Mouse (Mus musculus) heart, embryonic 15.5 days (tissue): ENCODE results near the gene Gm5788. TPM values are rescaled to one million over a fixed set of nuclear protein-coding genes. Genes with fewer than 3 reads are reported as not detected.
"Not testable (repeated sequence)": the region's sequence is repeated elsewhere in the genome, so short reads cannot be mapped to it uniquely, and the experiment has no call there.

Experiments used
- ATAC-seq: fragments of 200-750 bp; cut with Nextera tagmentation; replicated peaks from 2 replicates; pipeline ENCODE4 v1.8.0; 2017; ENCODE audit warnings: low read depth, moderate TSS enrichment; ENCODE audit not compliant: insufficient number of reproducible peaks, insufficient read depth, low FRiP score
- H3K27ac ChIP-seq: fragments of 300-500 bp; sonication (generic); 2 replicates; pipeline ENCODE4 v1.5.1; 2015; ENCODE audit warnings: mild to moderate bottlenecking, inconsistent platforms
- H3K27me3 ChIP-seq: fragments of 300-500 bp; sonication (generic); 2 replicates; pipeline ENCODE4 v1.6.1; 2015; ENCODE audit warnings: inconsistent platforms
- H3K36me3 ChIP-seq: fragments of 300-500 bp; sonication (generic); 2 replicates; pipeline ENCODE4 v1.6.1; 2015; ENCODE audit warnings: mild to moderate bottlenecking, inconsistent platforms
- H3K4me1 ChIP-seq: fragments of 300-500 bp; sonication (generic); replicated peaks from 2 replicates; pipeline ENCODE4 v1.6.1; 2015; ENCODE audit warnings: inconsistent platforms
- H3K4me2 ChIP-seq: fragments of 300-500 bp; sonication (generic); 2 replicates; pipeline ENCODE4 v1.6.1; 2015; ENCODE audit warnings: inconsistent platforms, mild to moderate bottlenecking, moderate library complexity
- H3K4me3 ChIP-seq: fragments of 300-500 bp; sonication (generic); 2 replicates; pipeline ENCODE4 v1.5.1; 2015; ENCODE audit warnings: mild to moderate bottlenecking, inconsistent platforms
- H3K9ac ChIP-seq: fragments of 300-500 bp; sonication (generic); 2 replicates; pipeline ENCODE4 v1.6.1; 2015; ENCODE audit warnings: mild to moderate bottlenecking, inconsistent platforms
- H3K9me3 ChIP-seq: fragments of 300-500 bp; sonication (generic); replicated peaks from 2 replicates; pipeline ENCODE4 v1.6.1; 2016; ENCODE audit warnings: inconsistent platforms
- WGBS: fragments of 180-500 bp; shearing (Covaris S2); methylation state at CpG from one replicate; pipeline ENCODE4 v1.1.7; 2015; ENCODE audit warnings: mixed read lengths; 5-methylcytosine and 5-hydroxymethylcytosine counted together
- polyA plus RNA-seq: library from polyadenylated mRNA; unstranded; fragments of >200 nt; fragmentation: Nextera tagmentation; extraction: Ambion mirVana; gene quantifications from 2 replicates; pipeline ENCODE4 v1.2.1, GENCODE M21; 2015

Gene Gm5788
- not detected in 2 replicates for polyA plus RNA-seq

- WGBS = 79% methylated on average over 3 of the region's 3 CpGs
- ATAC-seq, H3K27ac ChIP-seq, H3K4me3 ChIP-seq, H3K4me2 ChIP-seq, H3K27me3 ChIP-seq, H3K4me1 ChIP-seq, H3K9ac ChIP-seq, H3K9me3 ChIP-seq, H3K36me3 ChIP-seq: not testable (repeated sequence)
Observed at GRCm38 (mm10) chr12:87494421-87494820, at the start of gene Gm5788. Gm5788 (plus strand) TSS chr12:87494721.

GRCm38 (mm10) chr12:87449456-87449855 lies 45.1 kb upstream of the Gm5788 start:
- ATAC-seq = no peak
- WGBS = 87% methylated on average over 9 of the region's 9 CpGs
- no peak overlapping the region for H3K9ac ChIP-seq
- no peak overlapping the region for H3K4me3 ChIP-seq
- no peaks in the 10 kb centered on the region for H3K27me3 ChIP-seq
- no peaks in the 10 kb centered on the region for H3K9me3 ChIP-seq
- peaks cover 79% of the 10 kb centered on the region for H3K36me3 ChIP-seq
- peaks cover 5% of the 10 kb centered on the region; the same call in 1 of the 2 replicates for H3K4me1 ChIP-seq
- no peak overlapping the region for H3K27ac ChIP-seq
- H3K4me2 ChIP-seq = no peak overlapping the region

GRCm38 (mm10) chr12:87464678-87465297 lies 29.7 kb upstream of the Gm5788 start:
- H3K4me1 ChIP-seq = no peaks in the 10 kb centered on the region
- 79% methylated on average over 6 of the region's 6 CpGs for WGBS
- H3K4me2 ChIP-seq = no peak overlapping the region
- peaks cover 72% of the 10 kb centered on the region for H3K36me3 ChIP-seq
- no peak for ATAC-seq
- H3K4me3 ChIP-seq = no peak overlapping the region
- no peak overlapping the region for H3K9ac ChIP-seq
- no peaks in the 10 kb centered on the region for H3K9me3 ChIP-seq
- H3K27me3 ChIP-seq = no peaks in the 10 kb centered on the region
- no peak overlapping the region for H3K27ac ChIP-seq

GRCm38 (mm10) chr12:87470263-87471136 lies 24.0 kb upstream of the Gm5788 start:
- Histone ChIP-seq H3K4me3 (peak overlapping the region; percentile 77), H3K27ac (no peak overlapping the region), H3K36me3 (peaks cover 21% of the 10 kb centered on the region), H3K9me3 (no peaks in the 10 kb centered on the region), H3K27me3 (no peaks in the 10 kb centered on the region), H3K9ac (0 out of 2 replicates have a peak overlapping the region, but pooled peaks have one; percentile 89), H3K4me2 (peak overlapping the region; percentile 74), H3K4me1 (peaks cover 10% of the 10 kb centered on the region)
- no peak for ATAC-seq
- WGBS = 55% methylated on average over 7 of the region's 7 CpGs

- under 1% methylated on average over 19 of the region's 19 CpGs for WGBS
- Histone ChIP-seq H3K9me3 (no peaks in the 10 kb centered on the region), H3K4me1 (peaks cover 10% of the 10 kb centered on the region), H3K36me3 (peaks cover 16% of the 10 kb centered on the region), H3K4me2 (peak overlapping the region; percentile 74), H3K4me3 (peak overlapping the region; percentile 77), H3K27me3 (no peaks in the 10 kb centered on the region), H3K9ac (peak overlapping the region; percentile 89), H3K27ac (peak overlapping the region; percentile 83)
- ATAC-seq = no peak
Observed at GRCm38 (mm10) chr12:87471421-87471963, 23.0 kb upstream of the Gm5788 start.

GRCm38 (mm10) chr12:87471964-87472786 lies 22.3 kb upstream of the Gm5788 start, which contains the start of gene Snw1:
Snw1 (minus strand) TSS chr12:87472274.
- no peaks in the 10 kb centered on the region for H3K27me3 ChIP-seq
- peaks cover 14% of the 10 kb centered on the region for H3K36me3 ChIP-seq
- 3% methylated on average over 45 of the region's 45 CpGs for WGBS
- H3K27ac ChIP-seq = peak within 1 kb of the TSS; percentile 83
- H3K4me2 ChIP-seq = peak within 1 kb of the TSS; percentile 74
- peak; percentile 96 for ATAC-seq
- peak within 1 kb of the TSS; percentile 89 for H3K9ac ChIP-seq
- no peaks in the 10 kb centered on the region for H3K9me3 ChIP-seq
- peaks cover 10% of the 10 kb centered on the region for H3K4me1 ChIP-seq
- H3K4me3 ChIP-seq = peak within 1 kb of the TSS; percentile 77

- 65% methylated on average over 3 of the region's 3 CpGs for WGBS
- no peak overlapping the region for H3K9ac ChIP-seq
- no peaks in the 10 kb centered on the region for H3K27me3 ChIP-seq
- H3K36me3 ChIP-seq = no peaks in the 10 kb centered on the region
- H3K4me3 ChIP-seq = no peak overlapping the region
- ATAC-seq = no peak
- H3K4me2 ChIP-seq = no peak overlapping the region
- H3K27ac ChIP-seq = no peak overlapping the region
- H3K4me1 ChIP-seq = peaks cover 10% of the 10 kb centered on the region
- no peaks in the 10 kb centered on the region for H3K9me3 ChIP-seq
Observed at GRCm38 (mm10) chr12:87474756-87475155, 19.8 kb upstream of the Gm5788 start.

GRCm38 (mm10) chr12:87482482-87482881 lies 12.0 kb upstream of the Gm5788 start:
- not testable (repeated sequence) for ATAC-seq, H3K36me3 ChIP-seq

GRCm38 (mm10) chr12:87488683-87489082 lies 5.8 kb upstream of the Gm5788 start:
- H3K36me3 ChIP-seq, H3K9ac ChIP-seq, H3K27ac ChIP-seq, ATAC-seq, H3K27me3 ChIP-seq, H3K9me3 ChIP-seq, H3K4me2 ChIP-seq, H3K4me1 ChIP-seq, H3K4me3 ChIP-seq: not testable (repeated sequence)
- 40% methylated on average over 2 of the region's 2 CpGs for WGBS

More at GRCm38 (mm10) chr12:87482482-87482881, 12.0 kb upstream of the Gm5788 start:
- not testable (repeated sequence) for H3K9me3 ChIP-seq, H3K9ac ChIP-seq, H3K4me1 ChIP-seq, H3K4me2 ChIP-seq, H3K27me3 ChIP-seq, H3K4me3 ChIP-seq, H3K27ac ChIP-seq
- WGBS = 82% methylated on average over 5 of the region's 5 CpGs

- 79% methylated on average over 4 of the region's 4 CpGs for WGBS
- H3K27me3 ChIP-seq, H3K36me3 ChIP-seq, H3K4me1 ChIP-seq, H3K9ac ChIP-seq, H3K27ac ChIP-seq, H3K4me3 ChIP-seq, H3K4me2 ChIP-seq, ATAC-seq, H3K9me3 ChIP-seq: not testable (repeated sequence)
Observed at GRCm38 (mm10) chr12:87514016-87514415, 19.5 kb downstream of the Gm5788 start, which contains the start of gene Gm8300. Gm8300 (plus strand) TSS chr12:87514316.

GRCm38 (mm10) chr12:87519616-87520015 lies 25.1 kb downstream of the Gm5788 start:
- not testable (repeated sequence) for H3K36me3 ChIP-seq, H3K27ac ChIP-seq, H3K27me3 ChIP-seq, H3K4me1 ChIP-seq, H3K4me3 ChIP-seq, H3K9ac ChIP-seq, H3K9me3 ChIP-seq, H3K4me2 ChIP-seq, ATAC-seq
- WGBS = 68% methylated on average over 3 of the region's 3 CpGs
